ENCODE assay signal across 17 mouse cellular contexts in the genomic region with DNA sequence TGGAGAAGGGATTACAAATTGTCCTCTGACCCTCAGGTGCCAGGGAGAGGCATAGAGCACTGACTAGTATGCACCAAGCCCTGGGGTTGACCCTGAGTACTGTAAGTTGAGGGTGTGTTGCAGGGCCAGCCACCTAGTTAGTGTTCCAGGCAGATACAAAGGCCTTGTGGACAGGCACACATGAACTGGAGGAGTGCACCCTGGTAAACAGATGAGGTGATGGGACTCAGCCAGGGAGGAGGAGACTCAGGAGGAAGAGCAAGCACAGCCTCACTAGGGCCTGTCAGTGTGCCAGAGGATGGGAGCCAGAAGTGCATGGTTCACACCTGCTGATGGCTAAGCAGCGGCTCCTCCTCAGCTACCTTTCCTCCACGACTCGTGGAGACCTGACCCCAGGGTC. TPM values are rescaled to one million over a fixed set of nuclear protein-coding genes. Genes with fewer than 3 reads are reported as not detected.
DNase-seq lines count a peak whose midpoint lies in the region; ATAC-seq and TF ChIP-seq lines count a peak whose summit lies in the region.
"Had no signal": no experiment of that assay in that cellular context is flagged by ENCODE, and none has a peak within 500 bp of the region (broad histone marks: within the 10 kb centered on the region; RNA-seq: fewer than 3 reads in every experiment).

No protein-coding gene starts in this region.

- DNase-seq in adrenal gland, postnatal 10 days, result peak; percentile 39
- no peak for DNase-seq in adrenal gland, postnatal 36 days
- no peak for DNase-seq in hindbrain, embryonic 10.5 days (ENCODE audit: low spot score)
- no peak for DNase-seq in hindbrain, postnatal 0 days (ENCODE audit: low spot score)
- DNase-seq in NIH3T3 (ENCODE audit: low read depth), result peak; percentile 43
- peak; percentile 89 to 93 for DNase-seq in kidney, postnatal 36 days
- DNase-seq in midbrain, embryonic 10.5 days (ENCODE audit: low spot score), result no peak
- no peak for DNase-seq in thymus, adult 2 months
- DNase-seq: adrenal gland, postnatal 25 days; forebrain, postnatal 0 days; right cerebral cortex, postnatal 4 days had no signal

- no peak for TF ChIP-seq POLR2A in thymus, adult 2 months (IDR thresholded peaks at IDR 0.05; ENCODE audit: control insufficient read depth, extremely low read depth, insufficient read depth, low read length, poor library complexity)

- H3K9me3 ChIP-seq in hindbrain, embryonic 10.5 days, result no peaks in the 10 kb centered on the region
- H3K9me3 ChIP-seq in hindbrain, postnatal 0 days (ENCODE audit: low read length), result no peaks in the 10 kb centered on the region
- no peaks in the 10 kb centered on the region for H3K9me3 ChIP-seq in midbrain, embryonic 10.5 days (replicated peaks)
- H3K9me3 ChIP-seq: hindbrain, embryonic 15.5 days; midbrain, embryonic 12.5 days had no signal

- H3K4me2 ChIP-seq in hindbrain, postnatal 0 days (ENCODE audit: low read depth, low read length), result no peak overlapping the region
- H3K4me2 ChIP-seq: hindbrain, embryonic 15.5 days; midbrain, embryonic 12.5 days had no signal

- H3K9ac ChIP-seq in hindbrain, postnatal 0 days (replicated peaks; ENCODE audit: low read length), result no peak overlapping the region
- H3K9ac ChIP-seq: forebrain, postnatal 0 days; hindbrain, embryonic 15.5 days; midbrain, embryonic 12.5 days had no signal

- no peak overlapping the region for H3K4me3 ChIP-seq in hindbrain, embryonic 10.5 days
- no peak overlapping the region for H3K4me3 ChIP-seq in hindbrain, postnatal 0 days (ENCODE audit: low read length)
- no peak overlapping the region for H3K4me3 ChIP-seq in midbrain, embryonic 10.5 days
- no peak overlapping the region for H3K4me3 ChIP-seq in thymus, adult 2 months (ENCODE audit: control insufficient read depth, insufficient read depth, low read length)
- H3K4me3 ChIP-seq: hindbrain, embryonic 15.5 days; midbrain, embryonic 12.5 days had no signal

- peaks cover 3% of the 10 kb centered on the region; the same call in 1 of the 2 replicates for H3K27me3 ChIP-seq in hindbrain, embryonic 10.5 days (ENCODE audit: insufficient read depth, poor library complexity, severe bottlenecking)
- H3K27me3 ChIP-seq in hindbrain, postnatal 0 days (ENCODE audit: insufficient read depth, low read length), result no peaks in the 10 kb centered on the region
- H3K27me3 ChIP-seq in midbrain, embryonic 10.5 days (ENCODE audit: low read depth, poor library complexity, severe bottlenecking), result no peaks in the 10 kb centered on the region
- H3K27me3 ChIP-seq in thymus, adult 2 months (ENCODE audit: control insufficient read depth, insufficient read depth, low read length), result no peaks in the 10 kb centered on the region
- H3K27me3 ChIP-seq: hindbrain, embryonic 15.5 days; midbrain, embryonic 12.5 days had no signal

- TF ChIP-seq CTCF in hindbrain, postnatal 0 days (IDR thresholded peaks at IDR 0.05; ENCODE audit: low read depth), result no peak
- TF ChIP-seq CTCF in thymus, adult 2 months (IDR thresholded peaks at IDR 0.05; ENCODE audit: borderline replicate concordance, control insufficient read depth, extremely low read depth, insufficient read depth, low read length, poor library complexity), result no peak

- peaks cover 21% of the 10 kb centered on the region for H3K4me1 ChIP-seq in hindbrain, embryonic 10.5 days (replicated peaks)
- no peaks in the 10 kb centered on the region for H3K4me1 ChIP-seq in hindbrain, postnatal 0 days (ENCODE audit: insufficient read depth, low read length)
- H3K4me1 ChIP-seq in midbrain, embryonic 10.5 days, result peaks cover 19% of the 10 kb centered on the region
- peaks cover 17% of the 10 kb centered on the region for H3K4me1 ChIP-seq in thymus, adult 2 months (replicated peaks; ENCODE audit: control insufficient read depth, insufficient read depth, low read length)

- H3K27ac ChIP-seq in hindbrain, embryonic 10.5 days, result 0 out of 2 replicates have a peak overlapping the region, but pooled peaks have one; percentile 24
- no peak overlapping the region for H3K27ac ChIP-seq in hindbrain, postnatal 0 days
- H3K27ac ChIP-seq in midbrain, embryonic 10.5 days (replicated peaks), result no peak overlapping the region
- H3K27ac ChIP-seq in thymus, adult 2 months (ENCODE audit: control insufficient read depth, insufficient read depth, low read length), result no peak overlapping the region
- H3K27ac ChIP-seq: hindbrain, embryonic 15.5 days; midbrain, embryonic 12.5 days had no signal

- no peak for ATAC-seq in hindbrain, postnatal 0 days
- ATAC-seq: forebrain, postnatal 0 days; lung, postnatal 0 days had no signal

- WGBS in hindbrain, embryonic 10.5 days, result 82% methylated on average over 3 of the region's 3 CpGs
- WGBS in hindbrain, postnatal 0 days, result 85% methylated on average over 3 of the region's 3 CpGs
- 91% methylated on average over 3 of the region's 3 CpGs for WGBS in midbrain, embryonic 10.5 days
- WGBS in thymus, adult 2 months, result 65% methylated on average over 3 of the region's 3 CpGs

- peaks cover 41% of the 10 kb centered on the region for H3K36me3 ChIP-seq in hindbrain, embryonic 10.5 days
- H3K36me3 ChIP-seq in hindbrain, postnatal 0 days (ENCODE audit: insufficient read depth, low read length), result 0 out of 2 replicates have a peak, but pooled peaks cover 18% of the 10 kb centered on the region
- peaks cover 45% of the 10 kb centered on the region for H3K36me3 ChIP-seq in midbrain, embryonic 10.5 days
- 0 out of 2 replicates have a peak, but pooled peaks cover 3% of the 10 kb centered on the region for H3K36me3 ChIP-seq in thymus, adult 2 months (ENCODE audit: control insufficient read depth, insufficient read depth, low read length)

RNA-seq across cellular contexts. Expression of gene Lsm4, which starts 7.0 kb away (rescaled TPM):
- total RNA-seq in adrenal gland, postnatal 10 days (2021), result 10 to 100 TPM; 91.5 to 94.7 TPM
- total RNA-seq in adrenal gland, postnatal 36 days (2021), result 10 to 100 TPM; 74.3 to 84.4 TPM
- 344 and 354 TPM in 2 replicates for polyA plus RNA-seq in hindbrain, embryonic 10.5 days (2016; fragmentation: Nextera tagmentation; extraction: Ambion mirVana)
- 301 and 453 TPM in 2 replicates for total RNA-seq in hindbrain, postnatal 0 days (2014; rRNA removed)
- 188 and 190 TPM in 2 replicates for polyA plus RNA-seq in hindbrain, postnatal 0 days (2015; fragmentation: Nextera tagmentation; extraction: Ambion mirVana)
- polyA plus RNA-seq in midbrain, embryonic 10.5 days (2016; fragmentation: Nextera tagmentation; extraction: Ambion mirVana), result 315 and 355 TPM in 2 replicates
- 192 and 199 TPM in 2 replicates for polyA plus RNA-seq in thymus, adult 2 months (2012; rRNA removed)

RNA-seq across cellular contexts. Expression of gene Jund, which starts 18.7 kb away (rescaled TPM):
- total RNA-seq in adrenal gland, postnatal 10 days (2021), result 100 to 1,000 TPM; 149 to 185 TPM
- total RNA-seq in adrenal gland, postnatal 36 days (2021), result 100 to 1,000 TPM; 219 to 227 TPM
- 64.6 and 128 TPM in 2 replicates for polyA plus RNA-seq in hindbrain, embryonic 10.5 days (2016; fragmentation: Nextera tagmentation; extraction: Ambion mirVana)
- total RNA-seq in hindbrain, postnatal 0 days (2014; rRNA removed), result 486 and 650 TPM in 2 replicates
- polyA plus RNA-seq in hindbrain, postnatal 0 days (2015; fragmentation: Nextera tagmentation; extraction: Ambion mirVana), result 90.4 and 96.3 TPM in 2 replicates
- polyA plus RNA-seq in midbrain, embryonic 10.5 days (2016; fragmentation: Nextera tagmentation; extraction: Ambion mirVana), result 62.5 and 78.6 TPM in 2 replicates
- 540 and 792 TPM in 2 replicates for polyA plus RNA-seq in thymus, adult 2 months (2012; rRNA removed)

RNA-seq across cellular contexts. Expression of gene Pgpep1, which starts 19.9 kb away (rescaled TPM):
- total RNA-seq in adrenal gland, postnatal 10 days (2021), result 10 to 100 TPM; 65.7 to 80.6 TPM
- total RNA-seq in adrenal gland, postnatal 36 days (2021), result 100 to 1,000 TPM; 138 to 139 TPM
- polyA plus RNA-seq in hindbrain, embryonic 10.5 days (2016; fragmentation: Nextera tagmentation; extraction: Ambion mirVana), result 87.4 and 141 TPM in 2 replicates
- total RNA-seq in hindbrain, postnatal 0 days (2014; rRNA removed), result 65.7 and 68.4 TPM in 2 replicates
- 44.2 and 56.5 TPM in 2 replicates for polyA plus RNA-seq in hindbrain, postnatal 0 days (2015; fragmentation: Nextera tagmentation; extraction: Ambion mirVana)
- polyA plus RNA-seq in midbrain, embryonic 10.5 days (2016; fragmentation: Nextera tagmentation; extraction: Ambion mirVana), result 51.8 and 89.7 TPM in 2 replicates
- 40.7 and 41.9 TPM in 2 replicates for polyA plus RNA-seq in thymus, adult 2 months (2012; rRNA removed)

RNA-seq across cellular contexts. Expression of gene Iqcn, which starts 23.2 kb away (rescaled TPM):
- total RNA-seq in adrenal gland, postnatal 10 days (2021), result under 1 TPM; 0.15 to 0.30 TPM
- total RNA-seq in adrenal gland, postnatal 36 days (2021), result not detected
- 0.07 TPM in 1 of 2 replicates, not detected in the other for polyA plus RNA-seq in hindbrain, embryonic 10.5 days (2016; fragmentation: Nextera tagmentation; extraction: Ambion mirVana)
- 0.05 and 0.18 TPM in 2 replicates for total RNA-seq in hindbrain, postnatal 0 days (2014; rRNA removed)
- polyA plus RNA-seq in hindbrain, postnatal 0 days (2015; fragmentation: Nextera tagmentation; extraction: Ambion mirVana), result 0.05 and 0.08 TPM in 2 replicates
- not detected in 2 replicates for polyA plus RNA-seq in midbrain, embryonic 10.5 days (2016; fragmentation: Nextera tagmentation; extraction: Ambion mirVana)
- 0.19 and 0.28 TPM in 2 replicates for polyA plus RNA-seq in thymus, adult 2 months (2012; rRNA removed)
- total RNA-seq: gastrocnemius, postnatal 4 days had no signal
- polyA plus RNA-seq: limb, embryonic 11.5 days had no signal

RNA-seq across cellular contexts. Expression of gene Gm3336, which starts 38.3 kb away (rescaled TPM):
- total RNA-seq in adrenal gland, postnatal 10 days (2021), result not detected
- total RNA-seq in adrenal gland, postnatal 36 days (2021), result not detected
- not detected in 2 replicates for polyA plus RNA-seq in hindbrain, embryonic 10.5 days (2016; fragmentation: Nextera tagmentation; extraction: Ambion mirVana)
- not detected in 2 replicates for total RNA-seq in hindbrain, postnatal 0 days (2014; rRNA removed)
- not detected in 2 replicates for polyA plus RNA-seq in hindbrain, postnatal 0 days (2015; fragmentation: Nextera tagmentation; extraction: Ambion mirVana)
- not detected in 2 replicates for polyA plus RNA-seq in midbrain, embryonic 10.5 days (2016; fragmentation: Nextera tagmentation; extraction: Ambion mirVana)
- polyA plus RNA-seq in thymus, adult 2 months (2012; rRNA removed), result 0.48 and 0.50 TPM in 2 replicates
- total RNA-seq: adrenal gland, postnatal 25 days; forebrain, postnatal 0 days; gastrocnemius, postnatal 4 days; layer of hippocampus, postnatal 10 days had no signal
- polyA plus RNA-seq: forebrain, postnatal 0 days; hindbrain, embryonic 15.5 days; limb, embryonic 11.5 days; midbrain, embryonic 12.5 days had no signal

Comparison
In these comparisons a context has a peak if more than half of its experiments do, and no peak if none do; other contexts are left out.
1. DNase-seq: peak in adrenal gland, postnatal 10 days (single experiment), NIH3T3 (single experiment) and kidney, postnatal 36 days (2 of 2); none in adrenal gland, postnatal 36 days (0 of 2), hindbrain, embryonic 10.5 days (single experiment), hindbrain, postnatal 0 days (single experiment), midbrain, embryonic 10.5 days (single experiment) and thymus, adult 2 months (single experiment).